Mouse (Mus musculus) lung, embryonic 16.5 days (tissue): ENCODE results near the gene Gm13040. TPM values are rescaled to one million over a fixed set of nuclear protein-coding genes. Genes with fewer than 3 reads are reported as not detected.
"Not testable (repeated sequence)": the region's sequence is repeated elsewhere in the genome, so short reads cannot be mapped to it uniquely, and the experiment has no call there.

Experiments
- ATAC-seq: fragments of 200-750 bp; cut with Nextera tagmentation; 2 replicates; pipeline ENCODE4 v1.8.0; 2017; ENCODE audit warnings: low read depth, mild to moderate bottlenecking, moderate library complexity
- H3K27ac ChIP-seq: fragments of 300-500 bp; sonication (generic); 2 replicates; pipeline ENCODE4 v1.5.1; 2014; ENCODE audit warnings: mild to moderate bottlenecking, control low read depth, low read length
- H3K27me3 ChIP-seq: fragments of 300-500 bp; sonication (generic); 2 replicates; pipeline ENCODE4 v1.6.1; 2014; ENCODE audit warnings: low read depth, low read length, mixed read lengths; ENCODE audit not compliant: control insufficient read depth, insufficient read depth
- H3K36me3 ChIP-seq: fragments of 300-500 bp; sonication (generic); 2 replicates; pipeline ENCODE4 v1.6.1; 2014; ENCODE audit warnings: low read length; ENCODE audit not compliant: control insufficient read depth, insufficient read depth
- H3K4me1 ChIP-seq: fragments of 300-500 bp; sonication (generic); replicated peaks from 2 replicates; pipeline ENCODE4 v1.6.1; 2014; ENCODE audit warnings: low read length, mixed read lengths; ENCODE audit not compliant: control insufficient read depth, insufficient read depth
- H3K4me2 ChIP-seq: fragments of 300-500 bp; sonication (generic); 2 replicates; pipeline ENCODE4 v1.6.1; 2014; ENCODE audit warnings: low read depth, low read length, control low read depth
- H3K4me3 ChIP-seq: fragments of 300-500 bp; sonication (generic); 2 replicates; pipeline ENCODE4 v1.5.1; 2014; ENCODE audit warnings: mild to moderate bottlenecking, low read length, control low read depth
- H3K9ac ChIP-seq: fragments of 300-500 bp; sonication (generic); 2 replicates; pipeline ENCODE4 v1.6.1; 2014; ENCODE audit warnings: low read length, control low read depth
- H3K9me3 ChIP-seq: fragments of 300-500 bp; sonication (generic); 2 replicates; pipeline ENCODE4 v1.6.1; 2016; ENCODE audit warnings: low read length; ENCODE audit not compliant: control insufficient read depth
- WGBS: fragments of 180-500 bp; shearing (Covaris S2); extraction: QIAGEN DNeasy Blood & Tissue Kit; methylation state at CpG from one replicate; pipeline ENCODE4 v1.1.7; 2014; 5-methylcytosine and 5-hydroxymethylcytosine counted together
- polyA plus RNA-seq: library from polyadenylated mRNA; unstranded; fragments of >200 nt; fragmentation: Nextera tagmentation; extraction: Ambion mirVana; gene quantifications from 2 replicates; pipeline ENCODE4 v1.2.1, GENCODE M21; 2015

Gm13040 gene
- polyA plus RNA-seq, result not detected in 2 replicates

- H3K4me3 ChIP-seq, H3K9me3 ChIP-seq, H3K27ac ChIP-seq, H3K9ac ChIP-seq, H3K4me2 ChIP-seq, H3K4me1 ChIP-seq, ATAC-seq, H3K27me3 ChIP-seq, H3K36me3 ChIP-seq: not testable (repeated sequence)
- WGBS, result no CpG with 5 or more reads among the region's 3 CpGs
Measured at GRCm38 (mm10) chr4:143535654-143536053, at the start of gene Gm13040. TSS of gene Gm13040 (plus strand) at chr4:143535954.

- Histone ChIP-seq H3K36me3 (no peaks in the 10 kb centered on the region), H3K4me2 (no peak within 1 kb of the TSS), H3K4me3 (no peak within 1 kb of the TSS), H3K9ac (no peak within 1 kb of the TSS), H3K9me3 (no peaks in the 10 kb centered on the region), H3K4me1 (no peaks in the 10 kb centered on the region), H3K27me3 (no peaks in the 10 kb centered on the region), H3K27ac (no peak within 1 kb of the TSS)
- 83% methylated on average over 3 of the region's 3 CpGs for WGBS
- no peak for ATAC-seq
Measured at GRCm38 (mm10) chr4:143511043-143511442, 24.7 kb upstream of the Gm13040 start, which contains the start of gene Gm13043. TSS of gene Gm13043 (plus strand) at chr4:143511343.

- not testable (repeated sequence) for H3K4me2 ChIP-seq, H3K9me3 ChIP-seq, H3K27ac ChIP-seq, H3K4me1 ChIP-seq, H3K27me3 ChIP-seq, H3K4me3 ChIP-seq, H3K36me3 ChIP-seq, H3K9ac ChIP-seq, ATAC-seq
- WGBS, result no CpG with 5 or more reads among the region's 3 CpGs
Measured at GRCm38 (mm10) chr4:143551400-143551799, 15.6 kb downstream of the Gm13040 start, which contains the start of the genes BC080695 and Gm13057. TSS of gene BC080695 (plus strand) at chr4:143551700. TSS of gene Gm13057 (plus strand) at chr4:143551709.

Other genes with a start within 250 kb of the Gm13040 start
- 58.2 and 67.6 TPM in 2 replicates for gene Pdpn, start 236.4 kb upstream of the Gm13040 start, polyA plus RNA-seq
- gene Lrrc38, start 186.2 kb upstream of the Gm13040 start, polyA plus RNA-seq, result 0.16 TPM in 1 of 2 replicates, not detected in the other
- not detected in 2 replicates for gene Pramel1, start 141.5 kb upstream of the Gm13040 start, polyA plus RNA-seq
- gene Pramef8, start 123.5 kb upstream of the Gm13040 start, polyA plus RNA-seq, result 19.2 and 20.1 TPM in 2 replicates
- gene Oog4, start 85.6 kb upstream of the Gm13040 start, polyA plus RNA-seq, result not detected in 2 replicates
- gene Gm13043, start 24.6 kb upstream of the Gm13040 start, polyA plus RNA-seq, result not detected in 2 replicates
- not detected in 2 replicates for gene BC080695, start 15.7 kb downstream of the Gm13040 start, polyA plus RNA-seq
- not detected in 2 replicates for gene Gm13057, start 15.8 kb downstream of the Gm13040 start, polyA plus RNA-seq
- gene Gm13083, start 79.0 kb downstream of the Gm13040 start, polyA plus RNA-seq, result not detected in 2 replicates
- gene Gm13088, start 121.3 kb downstream of the Gm13040 start, polyA plus RNA-seq, result not detected in 2 replicates
- not detected in 2 replicates for gene Gm13089, start 166.8 kb downstream of the Gm13040 start, polyA plus RNA-seq
- gene Gm13078, start 183.5 kb downstream of the Gm13040 start, polyA plus RNA-seq, result not detected in 2 replicates